Mouse (Mus musculus) CH12.LX (cell line): ENCODE measurements around the gene Prpf3. TPM values are rescaled to one million over a fixed set of nuclear protein-coding genes. Genes with fewer than 3 reads are reported as not detected.

ENCODE experiments used
- DNase-seq: peaks from one replicate; pipeline ENCODE4 v3.0.0-alpha.2; 2013; ENCODE audit errors: extremely low read depth
- H3K27ac ChIP-seq: 2 replicates; pipeline ENCODE4 v1.5.1; 2012; ENCODE audit warnings: low read depth, mild to moderate bottlenecking, control low read depth, moderate library complexity; ENCODE audit not compliant: insufficient read depth
- H3K27me3 ChIP-seq: replicated peaks from 2 replicates; pipeline ENCODE3; 2012; ENCODE audit warnings: inconsistent platforms
- H3K36me3 ChIP-seq, 2 experiments: replicated peaks in 1 of 2; 2 replicates each; pipeline versions ENCODE3 to v1.6.1; 2012; ENCODE audit warnings: inconsistent platforms in 1 of 2, low read length in 1 of 2, mild to moderate bottlenecking in 1 of 2, mixed read lengths in 1 of 2, moderate library complexity in 1 of 2; ENCODE audit not compliant: control insufficient read depth in 1 of 2, insufficient read depth in 1 of 2
- H3K4me1 ChIP-seq, 2 experiments: 2 replicates each; pipeline ENCODE4 v1.6.1; 2012; ENCODE audit warnings: inconsistent platforms in 1 of 2, moderate library complexity in 1 of 2; ENCODE audit not compliant: insufficient read depth in 2 of 2, control insufficient read depth in 1 of 2
- H3K4me2 ChIP-seq: 2 replicates; pipeline ENCODE4 v1.6.1; 2012; ENCODE audit warnings: low read depth, mild to moderate bottlenecking, control low read depth; ENCODE audit not compliant: poor library complexity, insufficient read depth, severe bottlenecking
- H3K4me3 ChIP-seq, 3 experiments: fragments of 150-350 bp in 1 of 3; sonication (generic) in 1 of 3; replicated peaks in 1 of 3; 2 replicates each; pipeline versions ENCODE3 to v1.5.1; 2011 to 2012; ENCODE audit warnings: low read depth in 2 of 3, low read length in 2 of 3, mild to moderate bottlenecking in 2 of 3, moderate library complexity in 2 of 3, control low read depth in 1 of 3, improper control_type of control experiment in 1 of 3, inconsistent platforms in 1 of 3, mixed read lengths in 1 of 3; ENCODE audit not compliant: poor library complexity in 1 of 3
- H3K79me2 ChIP-seq: replicated peaks from 2 replicates; pipeline ENCODE4 v1.6.1; 2012; ENCODE audit warnings: mild to moderate bottlenecking, moderate library complexity; ENCODE audit not compliant: control insufficient read depth, poor library complexity, insufficient read depth, severe bottlenecking; ENCODE audit errors: extremely low read depth
- H3K9ac ChIP-seq: 2 replicates; pipeline ENCODE4 v1.6.1; 2012; ENCODE audit warnings: low read depth, mild to moderate bottlenecking, control low read depth, moderate library complexity; ENCODE audit not compliant: insufficient read depth
- H3K9me3 ChIP-seq: replicated peaks from 2 replicates; pipeline ENCODE3; 2012; ENCODE audit warnings: low read length, inconsistent platforms, mixed read lengths
- CHD2 ChIP-seq: IDR thresholded peaks from 2 replicates; pipeline ENCODE4 v1.6.1; 2011; ENCODE audit warnings: low read length, improper control_type of control experiment
- CTCF ChIP-seq, 2 experiments: IDR thresholded peaks in 1 of 2; conservative IDR thresholded peaks in 1 of 2; 2 replicates each; pipeline ENCODE4 v1.5.1; 2011 to 2012; ENCODE audit warnings: low read depth in 2 of 2, low read length in 2 of 2, improper control_type of control experiment in 1 of 2, inconsistent platforms in 1 of 2, mild to moderate bottlenecking in 1 of 2, moderate library complexity in 1 of 2
- E2F4 ChIP-seq: IDR thresholded peaks from 2 replicates; pipeline ENCODE4 v1.6.1; 2011; ENCODE audit warnings: low read depth, low read length, improper control_type of control experiment; ENCODE audit not compliant: insufficient replicate concordance
- ELF1 ChIP-seq: IDR thresholded peaks from 2 replicates; pipeline ENCODE4 v1.6.1; 2014; ENCODE audit warnings: low read depth, mild to moderate bottlenecking, inconsistent platforms, low read length, improper control_type of control experiment
- GABPA ChIP-seq: IDR thresholded peaks from 2 replicates; pipeline ENCODE4 v1.6.1; 2012; ENCODE audit warnings: low read depth, low read length, improper control_type of control experiment, inconsistent platforms; ENCODE audit not compliant: insufficient replicate concordance
- IRF4 ChIP-seq: IDR thresholded peaks from 2 replicates; pipeline ENCODE4 v1.6.1; 2014; ENCODE audit warnings: low read depth, mild to moderate bottlenecking, inconsistent platforms, low read length, improper control_type of control experiment
- MAFK ChIP-seq: IDR thresholded peaks from 2 replicates; pipeline ENCODE4 v1.6.1; 2011; ENCODE audit warnings: low read length, improper control_type of control experiment; ENCODE audit not compliant: insufficient replicate concordance
- MAX ChIP-seq: IDR thresholded peaks from 2 replicates; pipeline ENCODE4 v1.6.1; 2011; ENCODE audit warnings: low read length, improper control_type of control experiment
- MAZ ChIP-seq: IDR thresholded peaks from 2 replicates; pipeline ENCODE4 v1.6.1; 2012; ENCODE audit warnings: low read depth, mild to moderate bottlenecking, inconsistent platforms, low read length, improper control_type of control experiment, moderate library complexity
- MEF2A ChIP-seq: IDR thresholded peaks from 2 replicates; pipeline ENCODE4 v1.6.1; 2014; ENCODE audit warnings: low read depth, mild to moderate bottlenecking, inconsistent platforms, low read length, improper control_type of control experiment, borderline replicate concordance
- MXI1 ChIP-seq: IDR thresholded peaks from 2 replicates; pipeline ENCODE4 v1.6.1; 2011; ENCODE audit warnings: mild to moderate bottlenecking, low read depth, low read length, improper control_type of control experiment
- MYC ChIP-seq: IDR thresholded peaks from 2 replicates; pipeline ENCODE4 v1.6.1; 2011; ENCODE audit warnings: low read depth, mild to moderate bottlenecking, improper control_type of control experiment, low read length
- NRF1 ChIP-seq: IDR thresholded peaks from 2 replicates; pipeline ENCODE4 v1.6.1; 2014; ENCODE audit warnings: low read depth, mild to moderate bottlenecking, inconsistent platforms, low read length, improper control_type of control experiment, moderate library complexity
- PAX5 ChIP-seq: IDR thresholded peaks from 2 replicates; pipeline ENCODE4 v1.6.1; 2012; ENCODE audit warnings: low read length, inconsistent platforms, mixed read lengths
- RAD21 ChIP-seq: IDR thresholded peaks from 2 replicates; pipeline ENCODE4 v1.6.1; 2011; ENCODE audit warnings: low read depth, mild to moderate bottlenecking, low read length, improper control_type of control experiment, moderate library complexity
- SIN3A ChIP-seq: IDR thresholded peaks from 2 replicates; pipeline ENCODE4 v1.6.1; 2012; ENCODE audit warnings: low read length, improper control_type of control experiment, inconsistent platforms
- SMC3 ChIP-seq: IDR thresholded peaks from 2 replicates; pipeline ENCODE4 v1.6.1; 2011; ENCODE audit warnings: low read depth, low read length, improper control_type of control experiment
- TCF12 ChIP-seq: IDR thresholded peaks from 2 replicates; pipeline ENCODE4 v1.6.1; 2014; ENCODE audit warnings: low read depth, mild to moderate bottlenecking, inconsistent platforms, low read length, improper control_type of control experiment
- UBTF ChIP-seq: IDR thresholded peaks from 2 replicates; pipeline ENCODE4 v1.6.1; 2012; ENCODE audit warnings: low read depth, mild to moderate bottlenecking, inconsistent platforms, low read length, improper control_type of control experiment, moderate library complexity
- USF2 ChIP-seq: conservative IDR thresholded peaks from 2 replicates; pipeline ENCODE4 v1.6.1; 2011; ENCODE audit warnings: low read depth, low read length, improper control_type of control experiment
- ZC3H11A ChIP-seq: IDR thresholded peaks from 2 replicates; pipeline ENCODE4 v1.6.1; 2012; ENCODE audit warnings: low read depth, mild to moderate bottlenecking, inconsistent platforms, low read length, improper control_type of control experiment
- ZKSCAN1 ChIP-seq: IDR thresholded peaks from 2 replicates; pipeline ENCODE4 v1.6.1; 2012; ENCODE audit warnings: low read depth, inconsistent platforms, low read length, improper control_type of control experiment, borderline replicate concordance
- dilution Hi-C: fragments of 300-500 bp; cut with MboI; formaldehyde crosslinking; loops from 2 replicates; pipeline ENCODE4 v1.14.3; 2020; ENCODE audit warnings: low sequenced_read_pairs; ENCODE audit not compliant: extremely low pct_unique_long_range_greater_than_20kb, extremely low pct_ligation_motif_present
- in situ Hi-C: fragments of 300-500 bp; cut with MboI; formaldehyde crosslinking; loops from 3 replicates; pipeline ENCODE4 v1.14.3; 2019; ENCODE audit warnings: low sequenced_read_pairs, low pct_ligation_motif_present, low pct_unique_long_range_greater_than_20kb, mixed read lengths
- polyA plus RNA-seq: library from polyadenylated mRNA; unstranded; fragments of >175 nt; gene quantifications from 2 replicates; pipeline ENCODE4 v1.2.1, GENCODE M21; 2012; ENCODE audit warnings: low read depth; ENCODE audit not compliant: insufficient read length
- total RNA-seq, 2 experiments: library from RNA; depleted of rRNA; stranded (reverse); fragments of 300-350 nt in 1 of 2; fragments of >200 nt in 1 of 2; gene quantifications; 2 replicates each; pipeline ENCODE4 v1.2.3; 2012 to 2014

Gene Prpf3
- total and polyA plus RNA-seq, 3 experiments = 11.5 to 67.8 (median 27.1) TPM

- H3K4me3 ChIP-seq = no peak overlapping the region
- H3K9me3 ChIP-seq = no peaks in the 10 kb centered on the region
- peaks cover 18 to 49% of the 10 kb centered on the region in 2 experiments for H3K36me3 ChIP-seq
- no peak for TF ChIP-seq MXI1
- TF ChIP-seq E2F4 = no peak
- no peak for TF ChIP-seq SIN3A
- no peak for TF ChIP-seq PAX5
- no peak for TF ChIP-seq USF2
- TF ChIP-seq MAZ = no peak
- TF ChIP-seq ZKSCAN1 = no peak
- no peaks in the 10 kb centered on the region for H3K27me3 ChIP-seq
- peaks cover 12% of the 10 kb centered on the region for H3K79me2 ChIP-seq
- H3K27ac ChIP-seq = no peak overlapping the region
- in situ Hi-C loops = no loop called here
- no peak overlapping the region for H3K9ac ChIP-seq
- DNase-seq = no peak
- dilution Hi-C loops = no loop called here
- H3K4me1 ChIP-seq = peaks cover 12 to 50% of the 10 kb centered on the region in 2 experiments; a peak in 3 of 4 replicates
- H3K4me2 ChIP-seq = no peak overlapping the region
Measured at GRCm38 (mm10) chr3:95889664-95890063, 34.0 kb upstream of the Prpf3 start.

GRCm38 (mm10) chr3:95887596-95887995 lies 31.9 kb upstream of the Prpf3 start:
- Histone ChIP-seq H3K9ac (no peak overlapping the region), H3K27ac (no peak overlapping the region), H3K4me3 (no peak overlapping the region), H3K4me2 (no peak overlapping the region), H3K9me3 (peaks cover under 1% of the 10 kb centered on the region), H3K79me2 (peaks cover 6% of the 10 kb centered on the region; the same call in 1 of the 2 replicates), H3K27me3 (no peaks in the 10 kb centered on the region), H3K4me1 (peaks cover 11 to 44% of the 10 kb centered on the region in 2 experiments; a peak in 3 of 4 replicates), H3K36me3 (peaks cover 20 to 61% of the 10 kb centered on the region in 2 experiments)
- in situ Hi-C loops (no loop called here), dilution Hi-C loops (no loop called here)
- DNase-seq = no peak
- TF ChIP-seq ELF1 = no peak
- TF ChIP-seq GABPA = no peak
- TF ChIP-seq NRF1 = no peak
- TF ChIP-seq TCF12 = no peak
- TF ChIP-seq ZC3H11A = no peak
- TF ChIP-seq MYC = no peak
- no peak for TF ChIP-seq UBTF
- no peak for TF ChIP-seq ZKSCAN1
- TF ChIP-seq CTCF (conservative IDR thresholded peaks at IDR 0.05 in 1 of 2, IDR thresholded peaks at IDR 0.05 in 1 of 2; ENCODE audit: low read depth in 2 of 2, low read length in 2 of 2) = no peak
- no peak for TF ChIP-seq CHD2
- TF ChIP-seq MEF2A = no peak
- no peak for TF ChIP-seq MAZ
- TF ChIP-seq SMC3 = no peak
- no peak for TF ChIP-seq MAX
- TF ChIP-seq MAFK = no peak
- TF ChIP-seq RAD21 = no peak
- no peak for TF ChIP-seq E2F4
- no peak for TF ChIP-seq IRF4
